14 mouse cellular contexts compared by ENCODE assay signal in genomic region chr5:132855619-132856510, GRCm38 (mm10).
DNase-seq lines count a peak whose midpoint lies in the region; TF ChIP-seq lines count a peak whose summit lies in the region.
"Had no signal": no experiment of that assay in that cellular context is flagged by ENCODE, and none has a peak within 500 bp of the region (broad histone marks: within the 10 kb centered on the region; RNA-seq: fewer than 3 reads in every experiment).

No protein-coding gene starts in this region.

- no peak overlapping the region for H3K27ac ChIP-seq in kidney, adult 2 months (ENCODE audit: insufficient read depth, low read depth, low read length)
- H3K27ac ChIP-seq in limb, embryonic 10.5 days: peak overlapping the region; percentile 42; the same call in 1 of the 2 replicates
- H3K27ac ChIP-seq: lung, embryonic 15.5 days; midbrain, embryonic 12.5 days; neural tube, embryonic 13.5 days had no signal

- H3K36me3 ChIP-seq in kidney, adult 2 months (ENCODE audit: control insufficient read depth, insufficient read depth, low read length): no peaks in the 10 kb centered on the region
- no peaks in the 10 kb centered on the region for H3K36me3 ChIP-seq in limb, embryonic 10.5 days
- H3K36me3 ChIP-seq: lung, embryonic 15.5 days; midbrain, embryonic 12.5 days; neural tube, embryonic 13.5 days had no signal

- WGBS in kidney, adult 2 months: 54% methylated on average over 4 of the region's 4 CpGs
- 66% methylated on average over 4 of the region's 4 CpGs for WGBS in limb, embryonic 10.5 days

- TF ChIP-seq CTCF in kidney, adult 2 months (conservative IDR thresholded peaks at IDR 0.05; ENCODE audit: insufficient read depth, insufficient read length, low read depth, low read length): no peak

- peak; percentile 59 to 61 for DNase-seq in cerebellum, postnatal 10 days
- DNase-seq in cerebellum, adult 11 months: no peak
- DNase-seq in kidney, adult 2 months: peak; percentile 21
- no peak for DNase-seq in kidney, postnatal 14 days
- peak; percentile 15 for DNase-seq in embryo, embryonic 9.5 days (ENCODE audit: extremely low spot score)
- DNase-seq in limb, embryonic 10.5 days (ENCODE audit: low spot score): no peak
- DNase-seq in spleen, adult 12 weeks (ENCODE audit: low spot score): no peak
- no peak for DNase-seq in adrenal gland, postnatal 25 days
- DNase-seq: cerebellum, adult 9-10 months; gastrocnemius, postnatal 25 days; thymus, adult 2 months had no signal

- no peaks in the 10 kb centered on the region for H3K4me1 ChIP-seq in kidney, adult 2 months (ENCODE audit: control insufficient read depth, insufficient read depth, low read length)
- H3K4me1 ChIP-seq in limb, embryonic 10.5 days: peaks cover 19% of the 10 kb centered on the region
- H3K4me1 ChIP-seq: midbrain, embryonic 12.5 days had no signal

- H3K27me3 ChIP-seq in kidney, adult 2 months (replicated peaks; ENCODE audit: control insufficient read depth, insufficient read depth, low read length): no peaks in the 10 kb centered on the region; the same call in 1 of the 2 replicates
- H3K27me3 ChIP-seq in limb, embryonic 10.5 days (ENCODE audit: low read depth, poor library complexity, severe bottlenecking): no peaks in the 10 kb centered on the region
- H3K27me3 ChIP-seq: lung, embryonic 15.5 days; midbrain, embryonic 12.5 days; neural tube, embryonic 13.5 days had no signal

- no peak for TF ChIP-seq POLR2A in kidney, adult 2 months (IDR thresholded peaks at IDR 0.05; ENCODE audit: low read depth, low read length)

- H3K9me3 ChIP-seq in limb, embryonic 10.5 days (replicated peaks): 0 out of 2 replicates have a peak, but pooled peaks cover 2% of the 10 kb centered on the region
- H3K9me3 ChIP-seq: lung, embryonic 15.5 days; midbrain, embryonic 12.5 days; neural tube, embryonic 13.5 days had no signal

- H3K4me3 ChIP-seq in kidney, adult 2 months (ENCODE audit: insufficient read depth, low read depth, low read length): no peak overlapping the region
- no peak overlapping the region for H3K4me3 ChIP-seq in limb, embryonic 10.5 days
- H3K4me3 ChIP-seq: lung, embryonic 15.5 days; midbrain, embryonic 12.5 days; neural tube, embryonic 13.5 days had no signal

Comparison
In these comparisons a context has a peak if more than half of its experiments do, and no peak if none do; other contexts are left out.
1. DNase-seq: peak in cerebellum, postnatal 10 days (2 of 2), kidney, adult 2 months (single experiment) and embryo, embryonic 9.5 days (single experiment); none in cerebellum, adult 11 months (single experiment), kidney, postnatal 14 days (single experiment), limb, embryonic 10.5 days (single experiment), spleen, adult 12 weeks (single experiment) and adrenal gland, postnatal 25 days (single experiment).